Mouse (Mus musculus) embryonic facial prominence, embryonic 10.5 days (tissue): ENCODE results near the gene Fam168b. TPM values are rescaled to one million over a fixed set of nuclear protein-coding genes. Genes with fewer than 3 reads are reported as not detected.

Source experiments
- DNase-seq: peaks from one replicate; pipeline ENCODE4 v3.0.0-alpha.2; 2017; ENCODE audit warnings: low spot score
- H3K27ac ChIP-seq: fragments of 300-500 bp; sonication (generic); replicated peaks from 2 replicates; pipeline ENCODE4 v1.5.1; 2016; ENCODE audit warnings: mild to moderate bottlenecking
- H3K27me3 ChIP-seq: fragments of 300-500 bp; sonication (generic); replicated peaks from 2 replicates; pipeline ENCODE4 v1.6.1; 2016; ENCODE audit warnings: low read depth, mild to moderate bottlenecking; ENCODE audit not compliant: poor library complexity, severe bottlenecking
- H3K36me3 ChIP-seq: fragments of 300-500 bp; sonication (generic); replicated peaks from 2 replicates; pipeline ENCODE4 v1.6.1; 2016; ENCODE audit warnings: mild to moderate bottlenecking, moderate library complexity
- H3K4me1 ChIP-seq: fragments of 300-500 bp; sonication (generic); 2 replicates; pipeline ENCODE4 v1.6.1; 2016
- H3K4me3 ChIP-seq: fragments of 300-500 bp; sonication (generic); 2 replicates; pipeline ENCODE4 v1.5.1; 2016; ENCODE audit warnings: mild to moderate bottlenecking, moderate library complexity
- H3K9me3 ChIP-seq: fragments of 300-500 bp; sonication (generic); 2 replicates; pipeline ENCODE4 v1.6.1; 2016; ENCODE audit warnings: mild to moderate bottlenecking
- WGBS: fragments of 180-500 bp; shearing (Covaris S2); methylation state at CpG from one replicate; pipeline ENCODE4 v1.1.7; 2016; 5-methylcytosine and 5-hydroxymethylcytosine counted together
- polyA plus RNA-seq: library from polyadenylated mRNA; unstranded; fragments of >200 nt; fragmentation: Nextera tagmentation; extraction: Ambion mirVana; gene quantifications from 2 replicates; pipeline ENCODE4 v1.2.1, GENCODE M21; 2016

The Fam168b gene
- polyA plus RNA-seq, 1 experiment from 2014 or later, result 119 TPM

- peaks cover 11% of the 10 kb centered on the region for H3K36me3 ChIP-seq
- no peaks in the 10 kb centered on the region for H3K9me3 ChIP-seq
- no peak overlapping the region for H3K4me3 ChIP-seq
- 92% methylated on average over 7 of the region's 7 CpGs for WGBS
- no peak overlapping the region for H3K27ac ChIP-seq
- peaks cover 43% of the 10 kb centered on the region for H3K4me1 ChIP-seq
- DNase-seq, result no peak
- H3K27me3 ChIP-seq, result peaks cover 17% of the 10 kb centered on the region; the same call in 1 of the 2 replicates
These were observed 38.0 kb downstream of the Fam168b start for GRCm38 (mm10) chr1:34804863-34805262.

GRCm38 (mm10) chr1:34802290-34802642 lies 40.6 kb downstream of the Fam168b start:
- H3K36me3 ChIP-seq, result 0 out of 2 replicates have a peak, but pooled peaks cover 5% of the 10 kb centered on the region
- H3K27me3 ChIP-seq, result peaks cover 17% of the 10 kb centered on the region; the same call in 1 of the 2 replicates
- H3K4me3 ChIP-seq, result peak overlapping the region; percentile 83
- H3K4me1 ChIP-seq, result peaks cover 38% of the 10 kb centered on the region
- DNase-seq, result no peak
- H3K27ac ChIP-seq, result 0 out of 2 replicates have a peak overlapping the region, but pooled peaks have one; percentile 81
- 32% methylated on average over 7 of the region's 7 CpGs for WGBS
- H3K9me3 ChIP-seq, result no peaks in the 10 kb centered on the region

- H3K4me3 ChIP-seq, result peak overlapping the region; percentile 83
- no peaks in the 10 kb centered on the region for H3K9me3 ChIP-seq
- WGBS, result under 1% methylated on average over 47 of the region's 47 CpGs
- DNase-seq, result peak; percentile 79
- 0 out of 2 replicates have a peak, but pooled peaks cover 2% of the 10 kb centered on the region for H3K36me3 ChIP-seq
- peaks cover 16% of the 10 kb centered on the region; the same call in 1 of the 2 replicates for H3K27me3 ChIP-seq
- H3K4me1 ChIP-seq, result peaks cover 33% of the 10 kb centered on the region
- peak overlapping the region; percentile 81 for H3K27ac ChIP-seq
These were observed 41.1 kb downstream of the Fam168b start for GRCm38 (mm10) chr1:34801616-34802289.

GRCm38 (mm10) chr1:34799140-34799539 lies 43.7 kb downstream of the Fam168b start:
- Histone ChIP-seq H3K27me3 (0 out of 2 replicates have a peak, but pooled peaks cover 8% of the 10 kb centered on the region), H3K27ac (no peak overlapping the region), H3K9me3 (no peaks in the 10 kb centered on the region), H3K4me1 (peaks cover 19% of the 10 kb centered on the region), H3K4me3 (no peak overlapping the region), H3K36me3 (no peaks in the 10 kb centered on the region)
- WGBS, result 80% methylated on average over 2 of the region's 2 CpGs
- no peak for DNase-seq

- H3K27me3 ChIP-seq, result no peaks in the 10 kb centered on the region
- DNase-seq, result no peak
- 81% methylated on average over 19 of the region's 19 CpGs for WGBS
These were observed 49.3 kb downstream of the Fam168b start for GRCm38 (mm10) chr1:34793304-34794300.

GRCm38 (mm10) chr1:34783538-34784161 lies 59.2 kb downstream of the Fam168b start:
- no peaks in the 10 kb centered on the region for H3K36me3 ChIP-seq
- WGBS, result 61% methylated on average over 6 of the region's 6 CpGs
- DNase-seq, result no peak

More at GRCm38 (mm10) chr1:34793304-34794300, 49.3 kb downstream of the Fam168b start:
- no peak overlapping the region for H3K27ac ChIP-seq
- no peaks in the 10 kb centered on the region for H3K36me3 ChIP-seq
- H3K4me3 ChIP-seq, result no peak overlapping the region
- peaks cover 12% of the 10 kb centered on the region for H3K4me1 ChIP-seq
- H3K9me3 ChIP-seq, result no peaks in the 10 kb centered on the region

GRCm38 (mm10) chr1:34775870-34776269 lies 67.0 kb downstream of the Fam168b start:
- Histone ChIP-seq H3K4me1 (no peaks in the 10 kb centered on the region), H3K4me3 (no peak overlapping the region), H3K27ac (no peak overlapping the region), H3K9me3 (0 out of 2 replicates have a peak, but pooled peaks cover 4% of the 10 kb centered on the region), H3K36me3 (no peaks in the 10 kb centered on the region), H3K27me3 (no peaks in the 10 kb centered on the region)
- no peak for DNase-seq
- 88% methylated on average over 3 of the region's 3 CpGs for WGBS

More at GRCm38 (mm10) chr1:34783538-34784161, 59.2 kb downstream of the Fam168b start:
- Histone ChIP-seq H3K4me3 (no peak overlapping the region), H3K9me3 (no peaks in the 10 kb centered on the region), H3K4me1 (no peaks in the 10 kb centered on the region), H3K27ac (no peak overlapping the region), H3K27me3 (no peaks in the 10 kb centered on the region)

- 77% methylated on average over 6 of the region's 6 CpGs for WGBS
- no peaks in the 10 kb centered on the region for H3K4me1 ChIP-seq
- no peaks in the 10 kb centered on the region for H3K27me3 ChIP-seq
- H3K9me3 ChIP-seq, result no peaks in the 10 kb centered on the region
- H3K27ac ChIP-seq, result no peak overlapping the region
- no peaks in the 10 kb centered on the region for H3K36me3 ChIP-seq
- H3K4me3 ChIP-seq, result no peak overlapping the region
- DNase-seq, result no peak
These were observed 74.0 kb downstream of the Fam168b start for GRCm38 (mm10) chr1:34768875-34769274.

GRCm38 (mm10) chr1:34767851-34768250 lies 75.0 kb downstream of the Fam168b start:
- Histone ChIP-seq H3K9me3 (no peaks in the 10 kb centered on the region), H3K27ac (no peak overlapping the region), H3K36me3 (no peaks in the 10 kb centered on the region), H3K4me3 (no peak overlapping the region), H3K4me1 (no peaks in the 10 kb centered on the region), H3K27me3 (no peaks in the 10 kb centered on the region)
- no peak for DNase-seq
- 78% methylated on average over 4 of the region's 4 CpGs for WGBS

GRCm38 (mm10) chr1:34766899-34767298 lies 76.0 kb downstream of the Fam168b start:
- no peaks in the 10 kb centered on the region for H3K36me3 ChIP-seq
- no peak overlapping the region for H3K4me3 ChIP-seq
- no peak for DNase-seq
- 76% methylated on average over 1 of the region's 1 CpGs for WGBS
- H3K9me3 ChIP-seq, result no peaks in the 10 kb centered on the region
- H3K27me3 ChIP-seq, result no peaks in the 10 kb centered on the region
- no peaks in the 10 kb centered on the region for H3K4me1 ChIP-seq
- no peak overlapping the region for H3K27ac ChIP-seq
